Comparison of ENCODE assay signal across 1 mouse cellular context in the genomic region with DNA sequence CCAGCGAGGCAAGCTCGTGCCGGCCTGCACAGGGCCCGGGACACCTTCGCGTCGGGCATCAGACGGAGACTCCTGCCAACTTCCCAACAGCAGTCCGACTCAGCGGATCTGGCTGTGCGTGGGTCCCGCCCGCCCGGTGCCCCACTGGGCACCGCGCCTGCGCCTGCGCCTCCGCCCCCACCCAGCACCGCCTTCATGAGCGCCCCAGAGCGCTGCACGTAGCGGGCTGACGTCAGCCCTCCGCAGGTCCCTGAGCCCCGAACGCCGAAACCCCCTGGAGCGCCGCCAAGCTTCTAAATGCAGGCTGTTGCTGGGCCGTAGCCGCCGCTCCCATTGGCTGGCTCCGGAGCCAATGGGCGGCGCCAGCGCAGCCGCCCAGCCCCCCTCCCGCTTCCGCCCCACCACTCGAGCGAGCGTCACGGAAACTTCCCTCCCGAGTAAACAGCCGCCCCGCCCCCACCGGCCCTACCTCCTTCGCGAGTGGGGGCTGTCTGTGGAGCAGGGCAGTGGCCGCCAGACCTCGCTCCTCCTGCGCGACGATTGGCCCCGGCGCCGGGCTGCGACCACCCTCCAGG.
A peak's percentile ranks its signal among the peaks of the same experiment; 100 is the strongest.
TF ChIP-seq lines count a peak whose summit lies in the region.

No protein-coding gene starts in this region.

TF ChIP-seq in MEL, 35 proteins besides CTCF, POLR2A, EP300 and RAD21 (continued from another document):
- no peak for TF ChIP-seq UBTF (IDR thresholded peaks at IDR 0.05; ENCODE audit: borderline replicate concordance, insufficient read depth, low read depth, low read length)
- TF ChIP-seq MAX (IDR thresholded peaks at IDR 0.05; ENCODE audit: low read length): no peak; the same call in none of the 2 replicates
- TF ChIP-seq KAT2A (conservative IDR thresholded peaks at IDR 0.05; ENCODE audit: low read depth, low read length): no peak; the same call in 1 of the 2 replicates
- peak; percentile 86 for TF ChIP-seq ETS1 (IDR thresholded peaks at IDR 0.05; ENCODE audit: low read depth, low read length)
- peak; percentile 79 for TF ChIP-seq ELF1 (IDR thresholded peaks at IDR 0.05; ENCODE audit: low read depth, low read length)
- TF ChIP-seq MAFK (IDR thresholded peaks at IDR 0.05; ENCODE audit: borderline replicate concordance, low read depth, low read length): peak; percentile 32; the same call in 1 of the 2 replicates
- TF ChIP-seq ZNF384 (IDR thresholded peaks at IDR 0.05; ENCODE audit: low read depth, low read length): no peak
- TF ChIP-seq GABPA (IDR thresholded peaks at IDR 0.05; ENCODE audit: low read depth, low read length): no peak
- TF ChIP-seq MAZ (IDR thresholded peaks at IDR 0.05; ENCODE audit: low read depth, low read length): peak; percentile 86
- TF ChIP-seq HCFC1 (IDR thresholded peaks at IDR 0.05; ENCODE audit: low read depth, low read length): peak; percentile 75
- no peak for TF ChIP-seq JUND (IDR thresholded peaks at IDR 0.05; ENCODE audit: low read depth, low read length)
- TF ChIP-seq CHD2 (IDR thresholded peaks at IDR 0.05; ENCODE audit: low read length): peak; percentile 52
- 0 out of 2 replicates have a peak, but pooled peaks have one; percentile 19 for TF ChIP-seq BHLHE40 (IDR thresholded peaks at IDR 0.05; ENCODE audit: borderline replicate concordance, low read depth, low read length)
- no peak for TF ChIP-seq SMC3 (IDR thresholded peaks at IDR 0.05; ENCODE audit: low read depth, low read length)
- TF ChIP-seq ZC3H11A (IDR thresholded peaks at IDR 0.05; ENCODE audit: low read depth, low read length): peak; percentile 8; the same call in 1 of the 2 replicates
- no peak for TF ChIP-seq ZKSCAN1 (IDR thresholded peaks at IDR 0.05; ENCODE audit: low read depth, low read length)
- peak; percentile 45; the same call in 1 of the 2 replicates for TF ChIP-seq MXI1 (IDR thresholded peaks at IDR 0.05; ENCODE audit: low read depth, low read length)
- TF ChIP-seq SIN3A (IDR thresholded peaks at IDR 0.05; ENCODE audit: low read length): peak; percentile 79
- TF ChIP-seq MEF2A (IDR thresholded peaks at IDR 0.05; ENCODE audit: extremely low read depth, insufficient replicate concordance, low read depth, low read length, poor library complexity, severe bottlenecking): 0 out of 2 replicates have a peak, but pooled peaks have one; percentile 35
- peak; percentile 60 for TF ChIP-seq TCF12 (IDR thresholded peaks at IDR 0.05; ENCODE audit: low read depth, low read length)
- peak; percentile 13; the same call in 1 of the 2 replicates for TF ChIP-seq USF1 (IDR thresholded peaks at IDR 0.05; ENCODE audit: low read depth, low read length)
- no peak for TF ChIP-seq POLR2AphosphoS5 (IDR thresholded peaks at IDR 0.05; ENCODE audit: borderline replicate concordance, low read depth, low read length)
- TF ChIP-seq MYB (IDR thresholded peaks at IDR 0.05; ENCODE audit: low read depth, low read length): no peak
- no peak for TF ChIP-seq TAL1 (IDR thresholded peaks at IDR 0.05; ENCODE audit: low read length)
- TF ChIP-seq MYC (IDR thresholded peaks at IDR 0.05; ENCODE audit: low read depth, low read length): no peak
